Mouse (Mus musculus) ES-Bruce4 (cell line): ENCODE measurements around the gene Tex21.

ENCODE experiments used
- CTCF ChIP-seq: IDR thresholded peaks from one replicate; pipeline ENCODE4 v1.8.1; 2011; ENCODE audit warnings: low read depth, low read length
- EP300 ChIP-seq: IDR thresholded peaks from 2 replicates; pipeline ENCODE4 v1.6.1; 2011; ENCODE audit warnings: low read depth, low read length; ENCODE audit not compliant: insufficient read depth
- POLR2A ChIP-seq: IDR thresholded peaks from one replicate; pipeline ENCODE4 v1.8.1; 2011; ENCODE audit warnings: low read length; ENCODE audit not compliant: insufficient read depth

GRCm38 (mm10) chr12:76200326-76200725 is 46.2 kb downstream of the Tex21 start:
- no peak for TF ChIP-seq CTCF
- no peak for TF ChIP-seq EP300
- no peak for TF ChIP-seq POLR2A
